Mouse (Mus musculus): ENCODE results near the gene Slc25a45. TPM values are rescaled to one million over a fixed set of nuclear protein-coding genes. Genes with fewer than 3 reads are reported as not detected.

Slc25a45 gene
- polyA plus RNA-seq, 1 experiment from 2014 or later = 19.9 TPM

DNA sequence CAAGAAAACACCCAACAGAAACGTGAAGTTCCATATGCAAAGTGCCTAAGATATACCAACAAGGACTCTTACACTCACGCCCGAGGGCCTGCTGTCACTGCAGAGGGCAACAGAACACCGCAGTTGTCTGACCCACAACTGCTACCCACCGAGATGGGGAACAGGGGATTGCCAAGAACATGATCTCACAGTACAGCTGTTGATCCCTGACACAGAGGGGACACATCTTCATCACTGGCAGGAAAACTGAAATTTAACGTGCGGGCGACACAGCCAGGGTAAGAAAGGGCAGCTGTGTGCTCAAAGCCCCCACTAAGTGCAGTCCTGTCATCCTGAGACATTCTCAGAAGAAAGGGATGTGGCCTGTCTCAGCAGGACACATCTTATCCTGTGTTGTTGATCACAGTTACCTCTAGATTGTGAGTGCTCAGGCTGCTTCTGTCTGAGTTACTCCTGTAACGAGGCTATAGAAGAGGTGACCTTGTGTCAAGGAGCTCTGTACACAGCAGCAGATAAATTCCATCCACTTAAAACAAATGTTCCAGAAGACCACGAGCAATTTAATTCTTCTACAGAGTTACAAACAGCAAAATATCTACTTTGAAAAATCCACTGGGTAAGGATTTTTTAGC, 40.6 kb upstream of the Slc25a45 start:
- no peaks in the 10 kb centered on the region for H3K9me3 ChIP-seq (replicated peaks; ENCODE audit: low read length)
- H3K27ac ChIP-seq = peak overlapping the region; percentile 32
- DNase-seq (ENCODE audit: low spot score) (no peak), ATAC-seq (replicated peaks; ENCODE audit: low FRiP score, low read depth) (no peak)
- no peak overlapping the region for H3K9ac ChIP-seq (ENCODE audit: low read depth, low read length)
- H3K4me1 ChIP-seq (replicated peaks; ENCODE audit: insufficient read depth, low read length) = peaks cover 7% of the 10 kb centered on the region; the same call in 1 of the 2 replicates
- no peak overlapping the region for H3K4me2 ChIP-seq (ENCODE audit: low read length)
- no peaks in the 10 kb centered on the region for H3K27me3 ChIP-seq (ENCODE audit: insufficient read depth, low read length)
- no peak overlapping the region for H3K4me3 ChIP-seq (replicated peaks; ENCODE audit: low read depth, low read length)
- H3K36me3 ChIP-seq (ENCODE audit: insufficient read depth, low read length) = no peaks in the 10 kb centered on the region
- WGBS = 57% methylated on average over 10 of the region's 10 CpGs
- TF ChIP-seq CTCF (IDR thresholded peaks at IDR 0.05; ENCODE audit: low read depth) = no peak

DNA sequence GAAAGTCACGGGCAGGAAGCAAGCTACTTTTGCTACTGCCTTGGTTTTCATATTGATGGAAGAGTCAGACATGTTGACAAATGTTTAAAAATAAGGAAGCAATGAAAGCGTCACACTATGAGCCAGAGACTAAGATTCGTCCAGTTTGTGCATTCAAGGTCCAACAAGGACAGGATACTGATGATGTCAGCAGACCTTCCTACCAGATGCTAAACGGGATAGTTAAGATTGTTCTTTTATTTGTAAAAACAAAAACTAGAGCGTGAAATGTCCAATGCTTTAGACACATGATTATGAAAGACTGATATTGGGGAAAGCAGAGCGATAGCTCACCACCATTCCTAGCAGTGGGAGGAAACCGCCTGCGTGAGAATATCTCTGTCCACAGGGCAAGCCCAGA, 40.0 kb upstream of the Slc25a45 start:
- DNase-seq (ENCODE audit: low spot score) (no peak), ATAC-seq (replicated peaks; ENCODE audit: low FRiP score, low read depth) (no peak)
- peaks cover 10% of the 10 kb centered on the region; the same call in 1 of the 2 replicates for H3K4me1 ChIP-seq (replicated peaks; ENCODE audit: insufficient read depth, low read length)
- H3K27ac ChIP-seq = peak overlapping the region; percentile 32
- H3K4me3 ChIP-seq (replicated peaks; ENCODE audit: low read depth, low read length) = no peak overlapping the region
- no peaks in the 10 kb centered on the region for H3K36me3 ChIP-seq (ENCODE audit: insufficient read depth, low read length)
- no peaks in the 10 kb centered on the region for H3K27me3 ChIP-seq (ENCODE audit: insufficient read depth, low read length)
- no peak overlapping the region for H3K4me2 ChIP-seq (ENCODE audit: low read length)
- TF ChIP-seq CTCF (IDR thresholded peaks at IDR 0.05; ENCODE audit: low read depth) = no peak
- H3K9ac ChIP-seq (ENCODE audit: low read depth, low read length) = no peak overlapping the region
- H3K9me3 ChIP-seq (replicated peaks; ENCODE audit: low read length) = no peaks in the 10 kb centered on the region
- WGBS = 65% methylated on average over 8 of the region's 8 CpGs

DNA sequence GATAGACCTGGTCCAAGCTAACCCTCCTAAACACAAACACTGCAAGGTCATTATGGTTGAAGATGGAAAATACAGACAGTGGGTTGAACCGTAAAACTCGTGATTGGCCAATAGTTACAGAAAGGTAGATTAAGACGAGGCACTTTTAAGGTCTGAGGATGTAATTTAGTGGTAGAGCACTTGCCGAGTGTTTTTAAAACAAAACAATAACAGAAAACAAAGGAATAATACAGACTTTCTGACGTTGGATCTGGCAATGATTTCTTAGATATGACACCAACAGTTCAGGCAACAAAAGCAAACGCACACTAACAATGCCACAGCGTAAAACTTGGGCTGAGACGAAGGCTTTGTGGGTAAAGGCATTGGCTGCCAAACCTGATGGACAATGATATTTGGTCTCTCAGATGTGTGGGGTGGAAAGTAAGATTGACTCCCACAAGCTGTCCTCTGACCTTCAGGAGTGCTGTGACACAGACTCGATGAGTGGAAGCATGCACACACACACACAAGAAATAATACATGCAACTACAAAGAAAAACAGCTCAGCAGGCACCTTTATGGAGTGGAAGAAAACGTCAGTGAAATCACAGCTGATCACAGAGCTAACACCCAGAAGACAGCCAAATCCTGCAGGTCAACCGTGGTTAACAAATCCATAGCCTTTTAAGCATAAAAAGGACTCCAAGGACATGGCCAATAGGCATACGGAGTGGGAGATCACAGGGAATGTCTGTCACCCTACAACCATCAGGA, 39.3 kb upstream of the Slc25a45 start:
- Histone ChIP-seq H3K9me3 (replicated peaks; ENCODE audit: low read length) (no peaks in the 10 kb centered on the region), H3K27ac (peak overlapping the region; percentile 32), H3K4me2 (ENCODE audit: low read length) (no peak overlapping the region), H3K4me1 (replicated peaks; ENCODE audit: insufficient read depth, low read length) (peaks cover 17% of the 10 kb centered on the region), H3K4me3 (replicated peaks; ENCODE audit: low read depth, low read length) (no peak overlapping the region), H3K36me3 (ENCODE audit: insufficient read depth, low read length) (no peaks in the 10 kb centered on the region), H3K9ac (ENCODE audit: low read depth, low read length) (no peak overlapping the region), H3K27me3 (ENCODE audit: insufficient read depth, low read length) (no peaks in the 10 kb centered on the region)
- ATAC-seq (replicated peaks; ENCODE audit: low FRiP score, low read depth) (no peak), DNase-seq (ENCODE audit: low spot score) (no peak)
- WGBS = 70% methylated on average over 12 of the region's 12 CpGs
- no peak for TF ChIP-seq CTCF (IDR thresholded peaks at IDR 0.05; ENCODE audit: low read depth)

DNA sequence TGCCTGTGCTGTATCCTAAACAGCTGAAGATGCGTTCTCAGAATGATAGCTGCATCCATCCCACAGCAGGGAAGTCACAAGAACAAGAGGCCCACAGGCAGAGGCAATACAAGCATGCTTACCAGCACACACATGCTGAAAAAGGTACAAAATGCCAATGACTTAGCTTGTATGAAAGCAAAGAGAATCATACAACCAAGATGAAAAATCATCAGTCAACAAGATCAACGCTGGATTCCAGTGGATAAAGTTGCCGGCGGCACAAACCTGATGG, 38.8 kb upstream of the Slc25a45 start:
- no peak for TF ChIP-seq CTCF (IDR thresholded peaks at IDR 0.05; ENCODE audit: low read depth)

DNA sequence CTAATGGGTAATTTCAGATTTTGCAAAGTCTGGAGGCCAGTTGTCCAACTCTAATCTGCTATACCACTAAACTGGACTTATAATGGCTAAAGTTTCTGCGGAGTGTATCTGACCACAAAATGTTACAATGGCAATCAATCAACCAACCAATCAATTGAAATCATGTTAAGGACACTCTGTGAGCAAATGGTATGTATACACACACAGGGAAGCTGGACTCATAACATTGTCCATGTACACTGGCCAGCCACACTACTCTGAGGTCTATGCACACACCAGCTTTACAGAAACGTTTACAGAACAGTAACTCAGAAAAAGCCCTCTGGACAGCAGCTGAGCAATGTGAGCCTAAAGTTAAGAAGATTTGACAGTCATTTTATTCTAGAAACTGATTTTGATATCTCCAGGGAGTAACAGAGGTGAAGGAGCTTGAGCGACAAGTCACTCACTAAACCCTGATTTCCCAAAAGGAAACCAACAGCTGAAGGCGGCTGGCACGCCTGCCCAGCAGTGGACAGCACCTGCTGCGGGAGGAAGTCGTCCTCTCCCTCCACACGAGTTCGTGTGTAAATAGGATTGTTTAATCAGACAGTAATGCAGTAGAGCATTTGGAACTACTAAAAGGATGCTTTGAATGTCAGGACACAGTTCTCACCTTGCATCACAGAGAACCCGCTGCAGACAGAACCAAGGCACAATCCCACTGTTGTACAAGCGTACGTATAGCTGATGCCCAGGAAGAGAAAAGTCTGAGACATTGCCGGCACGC, 38.1 kb upstream of the Slc25a45 start:
- DNase-seq (ENCODE audit: low spot score) = no peak
- 64% methylated on average over 14 of the region's 14 CpGs for WGBS
- no peaks in the 10 kb centered on the region for H3K9me3 ChIP-seq (replicated peaks; ENCODE audit: low read length)
- H3K27ac ChIP-seq = peak overlapping the region; percentile 98; the same call in 1 of the 2 replicates
- H3K36me3 ChIP-seq (ENCODE audit: insufficient read depth, low read length) = no peaks in the 10 kb centered on the region
- ATAC-seq (replicated peaks; ENCODE audit: low FRiP score, low read depth) = no peak
- H3K27me3 ChIP-seq (ENCODE audit: insufficient read depth, low read length) = no peaks in the 10 kb centered on the region
- peaks cover 27% of the 10 kb centered on the region for H3K4me1 ChIP-seq (replicated peaks; ENCODE audit: insufficient read depth, low read length)
- H3K4me2 ChIP-seq (ENCODE audit: low read length) = peak overlapping the region; percentile 66
- no peak for TF ChIP-seq CTCF (IDR thresholded peaks at IDR 0.05; ENCODE audit: low read depth)
- no peak overlapping the region for H3K4me3 ChIP-seq (replicated peaks; ENCODE audit: low read depth, low read length)
- no peak overlapping the region for H3K9ac ChIP-seq (ENCODE audit: low read depth, low read length)

More for the DNA sequence above, 38.8 kb upstream of the Slc25a45 start:
- Histone ChIP-seq H3K4me1 (replicated peaks; ENCODE audit: insufficient read depth, low read length) (peaks cover 22% of the 10 kb centered on the region), H3K9ac (ENCODE audit: low read depth, low read length) (no peak overlapping the region), H3K27ac (peak overlapping the region; percentile 32; the same call in 1 of the 2 replicates), H3K4me2 (ENCODE audit: low read length) (no peak overlapping the region), H3K36me3 (ENCODE audit: insufficient read depth, low read length) (no peaks in the 10 kb centered on the region), H3K9me3 (replicated peaks; ENCODE audit: low read length) (no peaks in the 10 kb centered on the region), H3K27me3 (ENCODE audit: insufficient read depth, low read length) (no peaks in the 10 kb centered on the region), H3K4me3 (replicated peaks; ENCODE audit: low read depth, low read length) (no peak overlapping the region)
- no peak for ATAC-seq (replicated peaks; ENCODE audit: low FRiP score, low read depth)
- WGBS = 94% methylated on average over 4 of the region's 4 CpGs
- DNase-seq (ENCODE audit: low spot score) = no peak

DNA sequence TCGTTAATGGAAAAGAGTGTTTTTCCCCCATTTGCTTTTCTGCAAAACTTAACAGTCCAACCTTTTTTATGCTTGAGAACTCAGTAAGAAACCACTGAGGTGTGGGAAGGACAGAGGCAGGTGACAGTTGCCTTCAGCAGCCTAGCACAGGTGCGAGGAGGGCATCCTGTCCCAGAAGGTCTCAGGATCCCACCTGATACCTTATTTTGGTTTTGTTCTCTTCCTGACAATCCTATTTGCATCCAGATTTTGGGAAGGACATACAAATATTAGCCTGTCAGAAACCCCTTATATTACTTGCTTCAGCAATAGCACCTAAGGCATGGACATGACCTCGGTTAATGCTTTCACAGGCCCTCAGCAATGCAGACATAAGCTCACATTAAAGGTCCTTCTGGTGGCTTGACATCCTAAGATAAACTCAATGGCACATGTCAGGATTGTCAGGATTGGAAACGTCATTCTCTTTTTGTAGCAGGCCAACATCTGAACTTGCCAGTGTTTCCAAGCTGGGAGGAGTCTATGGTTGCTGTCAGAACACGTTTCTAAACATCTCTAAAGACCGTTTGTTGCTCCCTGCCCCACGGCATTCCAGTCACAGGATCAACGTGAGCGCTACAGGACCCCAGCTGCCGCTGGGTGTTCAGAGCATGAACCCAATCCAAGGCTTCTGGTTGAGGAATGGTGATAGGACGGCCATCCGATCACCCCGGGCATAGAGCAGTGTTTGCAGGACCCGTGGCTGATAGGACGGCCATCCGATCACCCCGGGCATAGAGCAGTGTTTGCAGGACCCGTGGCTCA, 37.3 kb upstream of the Slc25a45 start:
- Histone ChIP-seq H3K4me3 (replicated peaks; ENCODE audit: low read depth, low read length) (peak overlapping the region; percentile 65; the same call in 1 of the 2 replicates), H3K9ac (ENCODE audit: low read depth, low read length) (peak overlapping the region; percentile 76), H3K9me3 (replicated peaks; ENCODE audit: low read length) (no peaks in the 10 kb centered on the region), H3K27ac (peak overlapping the region; percentile 98), H3K27me3 (ENCODE audit: insufficient read depth, low read length) (no peaks in the 10 kb centered on the region), H3K4me2 (ENCODE audit: low read length) (peak overlapping the region; percentile 66), H3K4me1 (replicated peaks; ENCODE audit: insufficient read depth, low read length) (peaks cover 30% of the 10 kb centered on the region), H3K36me3 (ENCODE audit: insufficient read depth, low read length) (no peaks in the 10 kb centered on the region)
- DNase-seq (ENCODE audit: low spot score) = no peak
- ATAC-seq (replicated peaks; ENCODE audit: low FRiP score, low read depth) = no peak
- TF ChIP-seq CTCF (IDR thresholded peaks at IDR 0.05; ENCODE audit: low read depth) = no peak
- 61% methylated on average over 18 of the region's 18 CpGs for WGBS

Measured in kidney, postnatal 0 days (tissue).